Mouse (Mus musculus) lung, embryonic 15.5 days (tissue): ENCODE results near the gene Casp12. TPM values are rescaled to one million over a fixed set of nuclear protein-coding genes. Genes with fewer than 3 reads are reported as not detected.
"Not testable (repeated sequence)": the region's sequence is repeated elsewhere in the genome, so short reads cannot be mapped to it uniquely, and the experiment has no call there.

ENCODE experiments used
- ATAC-seq: fragments of 200-750 bp; cut with Nextera tagmentation; 2 replicates; pipeline ENCODE4 v1.8.0; 2017; ENCODE audit warnings: moderate number of reproducible peaks, borderline replicate concordance; ENCODE audit not compliant: low FRiP score, low TSS enrichment; ENCODE audit errors: extremely low read depth
- H3K27ac ChIP-seq: fragments of 300-500 bp; sonication (generic); 2 replicates; pipeline ENCODE4 v1.5.1; 2015; ENCODE audit warnings: moderate library complexity, mild to moderate bottlenecking, inconsistent platforms
- H3K27me3 ChIP-seq: fragments of 300-500 bp; sonication (generic); 2 replicates; pipeline ENCODE4 v1.6.1; 2015; ENCODE audit warnings: inconsistent platforms
- H3K36me3 ChIP-seq: fragments of 300-500 bp; sonication (generic); 2 replicates; pipeline ENCODE4 v1.6.1; 2015; ENCODE audit warnings: inconsistent platforms
- H3K4me1 ChIP-seq: fragments of 300-500 bp; sonication (generic); 2 replicates; pipeline ENCODE4 v1.6.1; 2015; ENCODE audit warnings: inconsistent platforms
- H3K4me2 ChIP-seq: fragments of 300-500 bp; sonication (generic); 2 replicates; pipeline ENCODE4 v1.6.1; 2015; ENCODE audit warnings: inconsistent platforms, mild to moderate bottlenecking, moderate library complexity
- H3K4me3 ChIP-seq: fragments of 300-500 bp; sonication (generic); 2 replicates; pipeline ENCODE4 v1.5.1; 2015; ENCODE audit warnings: mild to moderate bottlenecking, inconsistent platforms
- H3K9ac ChIP-seq: fragments of 300-500 bp; sonication (generic); 2 replicates; pipeline ENCODE4 v1.6.1; 2015; ENCODE audit warnings: inconsistent platforms
- H3K9me3 ChIP-seq: fragments of 300-500 bp; sonication (generic); 2 replicates; pipeline ENCODE4 v1.6.1; 2016; ENCODE audit warnings: inconsistent platforms
- WGBS: fragments of 180-500 bp; shearing (Covaris S2); methylation state at CpG from one replicate; pipeline ENCODE4 v1.1.7; 2015; 5-methylcytosine and 5-hydroxymethylcytosine counted together
- polyA plus RNA-seq: library from polyadenylated mRNA; unstranded; fragments of >200 nt; fragmentation: Nextera tagmentation; extraction: Ambion mirVana; gene quantifications from 2 replicates; pipeline ENCODE4 v1.2.1, GENCODE M21; 2015

Casp12 gene
- polyA plus RNA-seq, 1 experiment from 2014 or later = 2.7 TPM

- H3K4me2 ChIP-seq = no peak overlapping the region
- no peaks in the 10 kb centered on the region for H3K9me3 ChIP-seq
- ATAC-seq = no peak
- H3K4me3 ChIP-seq = no peak overlapping the region
- no peaks in the 10 kb centered on the region for H3K27me3 ChIP-seq
- H3K27ac ChIP-seq = no peak overlapping the region
- 74% methylated on average over 4 of the region's 4 CpGs for WGBS
- H3K4me1 ChIP-seq = no peaks in the 10 kb centered on the region
- no peak overlapping the region for H3K9ac ChIP-seq
- H3K36me3 ChIP-seq = no peaks in the 10 kb centered on the region
These were observed 2.2 kb downstream of the Casp12 start for GRCm38 (mm10) chr9:5347381-5347780.

DNA sequence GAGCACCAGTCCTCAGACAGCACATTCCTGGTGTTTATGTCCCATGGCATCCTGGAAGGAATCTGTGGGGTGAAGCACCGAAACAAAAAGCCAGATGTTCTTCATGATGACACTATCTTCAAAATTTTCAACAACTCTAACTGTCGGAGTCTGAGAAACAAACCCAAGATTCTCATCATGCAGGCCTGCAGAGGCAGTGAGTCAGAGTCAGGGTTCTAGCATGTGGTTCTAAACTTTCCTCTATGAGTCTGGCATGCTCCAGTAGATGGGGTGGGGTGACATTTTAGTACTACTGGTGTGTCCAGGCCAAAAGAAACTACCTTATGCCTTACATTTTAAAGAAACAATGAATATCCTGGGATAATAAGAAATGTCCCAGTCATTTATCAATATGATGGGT, 8.4 kb downstream of the Casp12 start:
- Histone ChIP-seq H3K27me3 (no peaks in the 10 kb centered on the region), H3K4me3 (no peak overlapping the region), H3K4me1 (no peaks in the 10 kb centered on the region), H3K27ac (no peak overlapping the region), H3K4me2 (no peak overlapping the region), H3K36me3 (no peaks in the 10 kb centered on the region), H3K9ac (no peak overlapping the region), H3K9me3 (no peaks in the 10 kb centered on the region)
- WGBS = 70% methylated on average over 2 of the region's 2 CpGs
- ATAC-seq = no peak

DNA sequence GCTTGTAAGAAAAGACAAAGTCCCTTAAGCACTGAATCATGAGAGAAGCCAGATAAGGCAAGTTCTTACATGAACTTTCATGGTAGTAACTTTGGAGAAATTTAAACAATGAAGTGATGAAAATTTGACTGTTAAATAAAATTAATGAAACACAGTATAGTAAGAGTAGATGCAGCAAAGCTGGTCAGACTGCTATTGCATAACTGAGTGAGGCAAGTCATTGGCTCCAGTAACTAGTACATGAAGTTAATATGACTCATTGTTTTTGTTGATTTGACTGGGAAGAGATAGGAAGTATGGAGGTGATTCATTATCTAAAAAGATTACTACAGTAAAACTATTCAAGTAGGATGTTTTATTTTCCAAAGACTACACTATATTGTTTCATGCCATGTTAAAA, 11.6 kb downstream of the Casp12 start:
- no peak overlapping the region for H3K27ac ChIP-seq
- H3K4me3 ChIP-seq = no peak overlapping the region
- H3K4me1 ChIP-seq = no peaks in the 10 kb centered on the region
- no peaks in the 10 kb centered on the region for H3K27me3 ChIP-seq
- H3K9ac ChIP-seq = no peak overlapping the region
- no peak for ATAC-seq
- H3K9me3 ChIP-seq = no peaks in the 10 kb centered on the region
- H3K4me2 ChIP-seq = no peak overlapping the region
- no peaks in the 10 kb centered on the region for H3K36me3 ChIP-seq

- Histone ChIP-seq H3K27ac (no peak overlapping the region), H3K9ac (no peak overlapping the region), H3K4me3 (no peak overlapping the region), H3K4me1 (no peaks in the 10 kb centered on the region), H3K36me3 (no peaks in the 10 kb centered on the region), H3K9me3 (no peaks in the 10 kb centered on the region), H3K27me3 (no peaks in the 10 kb centered on the region), H3K4me2 (no peak overlapping the region)
- no peak for ATAC-seq
These were observed 48.3 kb downstream of the Casp12 start for GRCm38 (mm10) chr9:5393561-5393960.

DNA sequence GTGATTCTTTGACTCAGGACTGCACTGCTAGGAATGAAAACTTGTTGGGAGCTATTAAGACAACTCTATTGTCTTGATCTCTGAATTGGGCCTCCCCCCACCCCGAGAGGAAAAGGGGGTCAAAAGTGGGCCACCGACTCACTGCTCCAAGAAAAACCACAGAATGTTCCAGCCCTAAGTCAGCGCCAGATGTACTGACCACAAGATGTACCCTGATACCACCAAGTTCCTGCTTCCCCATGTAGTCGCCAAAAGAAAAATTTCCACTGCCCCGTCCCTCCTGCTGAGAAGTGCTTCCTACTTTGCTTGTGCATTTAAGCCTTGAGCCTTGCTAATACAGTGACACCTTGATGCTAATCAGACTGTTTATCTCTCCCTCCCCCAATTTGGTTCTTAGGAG, 50.6 kb downstream of the Casp12 start:
- H3K4me1 ChIP-seq, H3K9ac ChIP-seq, H3K4me2 ChIP-seq, H3K4me3 ChIP-seq, H3K27ac ChIP-seq, H3K36me3 ChIP-seq, H3K27me3 ChIP-seq, ATAC-seq, H3K9me3 ChIP-seq: not testable (repeated sequence)
- WGBS = 73% methylated on average over 5 of the region's 5 CpGs

DNA sequence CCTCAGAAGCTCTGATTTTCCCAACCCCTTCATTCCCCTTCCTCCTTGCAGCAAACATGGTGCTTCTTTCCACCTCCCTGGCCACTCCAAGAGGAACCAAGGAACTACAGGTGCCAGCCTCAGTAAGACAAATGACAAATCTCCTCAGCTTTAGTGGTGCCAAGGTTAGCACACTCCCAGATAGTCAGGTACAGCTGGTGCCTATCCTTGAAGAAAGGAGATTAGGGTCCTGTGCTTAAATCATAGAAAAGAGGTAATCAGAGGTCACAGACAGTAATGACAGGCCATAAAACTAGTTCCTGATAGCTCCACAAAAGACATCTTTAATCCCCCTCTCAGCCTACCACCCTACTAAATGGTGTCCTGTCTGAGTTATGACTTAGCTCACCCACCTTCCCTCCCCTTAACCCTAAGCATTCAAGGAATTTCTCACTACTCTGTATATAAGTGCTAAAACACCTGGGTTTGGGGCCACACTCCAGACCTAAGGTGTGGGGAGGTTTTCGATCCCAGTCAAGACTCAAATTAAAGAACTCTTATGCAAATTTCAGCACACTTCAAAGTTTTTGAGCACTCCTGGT, 65.8 kb downstream of the Casp12 start:
- Histone ChIP-seq H3K36me3 (no peaks in the 10 kb centered on the region), H3K4me2 (no peak overlapping the region), H3K4me3 (no peak overlapping the region), H3K27ac (no peak overlapping the region), H3K9ac (no peak overlapping the region), H3K9me3 (no peaks in the 10 kb centered on the region), H3K27me3 (no peaks in the 10 kb centered on the region), H3K4me1 (no peaks in the 10 kb centered on the region)
- no peak for ATAC-seq
- 87% methylated on average over 1 of the region's 1 CpGs for WGBS

- no peaks in the 10 kb centered on the region for H3K4me1 ChIP-seq
- H3K36me3 ChIP-seq = no peaks in the 10 kb centered on the region
- H3K27ac ChIP-seq = no peak overlapping the region
- no peak overlapping the region for H3K4me3 ChIP-seq
- 41% methylated on average over 4 of the region's 4 CpGs for WGBS
- no peak overlapping the region for H3K4me2 ChIP-seq
- no peaks in the 10 kb centered on the region for H3K27me3 ChIP-seq
- H3K9me3 ChIP-seq = no peaks in the 10 kb centered on the region
- ATAC-seq = no peak
- H3K9ac ChIP-seq = no peak overlapping the region
These were observed 67.3 kb downstream of the Casp12 start for GRCm38 (mm10) chr9:5412446-5413111.

DNA sequence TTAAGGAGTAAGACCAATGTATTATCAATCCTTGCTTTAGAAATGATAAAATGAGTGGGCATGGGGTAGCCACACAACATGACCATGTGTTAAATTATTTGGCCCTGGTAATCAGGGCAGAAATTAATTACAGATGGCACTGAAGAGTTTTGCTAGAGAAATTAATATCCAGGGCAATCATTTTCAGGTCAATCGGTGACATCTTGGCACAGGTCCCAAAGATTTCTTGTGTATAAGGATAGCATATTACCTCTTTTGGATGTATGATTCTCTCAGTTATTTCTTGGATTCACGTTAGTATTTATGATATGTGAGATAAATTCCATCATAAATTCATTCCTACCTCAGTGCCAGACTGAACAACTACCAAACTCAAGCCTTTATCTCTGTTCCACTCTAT, 72.6 kb downstream of the Casp12 start:
- H3K9me3 ChIP-seq = no peaks in the 10 kb centered on the region
- ATAC-seq = no peak

More for the DNA sequence above, 72.6 kb downstream of the Casp12 start:
- H3K9ac ChIP-seq = no peak overlapping the region
- H3K4me1 ChIP-seq = no peaks in the 10 kb centered on the region
- no peaks in the 10 kb centered on the region for H3K27me3 ChIP-seq
- H3K27ac ChIP-seq = no peak overlapping the region
- H3K4me2 ChIP-seq = no peak overlapping the region
- H3K4me3 ChIP-seq = no peak overlapping the region
- no peaks in the 10 kb centered on the region for H3K36me3 ChIP-seq
- 54% methylated on average over 2 of the region's 2 CpGs for WGBS

Other genes with a start within 250 kb of the Casp12 start
- gene Casp1, start 46.9 kb upstream of the Casp12 start, polyA plus RNA-seq = 0.69 and 1.4 TPM in 2 replicates
- gene Casp4, start 36.6 kb upstream of the Casp12 start, polyA plus RNA-seq = 0.80 and 0.83 TPM in 2 replicates